Mouse (Mus musculus) MEL (cell line): ENCODE data around the gene Kank3. TPM values are rescaled to one million over a fixed set of nuclear protein-coding genes. Genes with fewer than 3 reads are reported as not detected.
A peak's percentile ranks its signal among the peaks of the same experiment; 100 is the strongest.

Source experiments
- DNase-seq: peaks from one replicate; pipeline ENCODE4 v3.0.0; 2011; ENCODE audit warnings: low read depth, low spot score
- H3K27ac ChIP-seq: 2 replicates; pipeline ENCODE4 v1.5.1; 2012; ENCODE audit warnings: low read depth, mild to moderate bottlenecking, control low read depth, low read length, moderate library complexity; ENCODE audit not compliant: control insufficient read depth
- H3K27me3 ChIP-seq, 2 experiments: fragments of 150-350 bp in 1 of 2; sonication (generic) in 1 of 2; 2 replicates each; pipeline ENCODE4 v1.6.1; 2012; ENCODE audit warnings: low read length in 2 of 2, mild to moderate bottlenecking in 2 of 2, improper control_type of control experiment in 1 of 2, moderate library complexity in 1 of 2; ENCODE audit not compliant: insufficient read depth in 2 of 2, control insufficient read depth in 1 of 2
- H3K36me3 ChIP-seq, 2 experiments: 2 replicates each; pipeline ENCODE4 v1.6.1; 2012 to 2014; ENCODE audit warnings: low read length in 2 of 2, improper control_type of control experiment in 1 of 2, inconsistent platforms in 1 of 2, mild to moderate bottlenecking in 1 of 2; ENCODE audit not compliant: insufficient read depth in 2 of 2, control insufficient read depth in 1 of 2
- H3K4me1 ChIP-seq, 2 experiments: fragments of 150-350 bp in 1 of 2; sonication (generic) in 1 of 2; 2 replicates each; pipeline ENCODE4 v1.6.1; 2012; ENCODE audit warnings: low read length in 2 of 2, improper control_type of control experiment in 1 of 2, mild to moderate bottlenecking in 1 of 2; ENCODE audit not compliant: insufficient read depth in 2 of 2, control insufficient read depth in 1 of 2
- H3K4me3 ChIP-seq, 2 experiments: fragments of 150-350 bp in 1 of 2; sonication (generic) in 1 of 2; 2 replicates each; pipeline ENCODE4 v1.5.1; 2012; ENCODE audit warnings: low read depth in 2 of 2, low read length in 2 of 2, mild to moderate bottlenecking in 2 of 2, moderate library complexity in 2 of 2, control low read depth in 1 of 2, improper control_type of control experiment in 1 of 2; ENCODE audit not compliant: control insufficient read depth in 1 of 2, insufficient read depth in 1 of 2
- H3K79me2 ChIP-seq: 2 replicates; pipeline ENCODE4 v1.6.1; 2012; ENCODE audit warnings: mild to moderate bottlenecking, low read length, moderate library complexity; ENCODE audit not compliant: control insufficient read depth, poor library complexity, insufficient read depth
- H3K9ac ChIP-seq: 2 replicates; pipeline ENCODE4 v1.6.1; 2012; ENCODE audit warnings: low read depth, mild to moderate bottlenecking, control low read depth, low read length, moderate library complexity; ENCODE audit not compliant: control insufficient read depth, poor library complexity, severe bottlenecking
- H3K9me3 ChIP-seq: fragments of 150-350 bp; sonication (generic); replicated peaks from 2 replicates; pipeline ENCODE4 v1.6.1; 2012; ENCODE audit warnings: mild to moderate bottlenecking, low read length, improper control_type of control experiment, moderate library complexity; ENCODE audit not compliant: insufficient read depth
- BHLHE40 ChIP-seq: IDR thresholded peaks from 2 replicates; pipeline ENCODE4 v1.6.1; 2012; ENCODE audit warnings: low read depth, mild to moderate bottlenecking, inconsistent platforms, low read length, improper control_type of control experiment, borderline replicate concordance
- CHD1 ChIP-seq: IDR thresholded peaks from 2 replicates; pipeline ENCODE4 v1.6.1; 2012; ENCODE audit warnings: low read depth, mild to moderate bottlenecking, inconsistent platforms, low read length, improper control_type of control experiment
- CHD2 ChIP-seq: IDR thresholded peaks from 2 replicates; pipeline ENCODE4 v1.6.1; 2011; ENCODE audit warnings: low read length, improper control_type of control experiment
- CTCF ChIP-seq, 3 experiments: IDR thresholded peaks in 2 of 3; conservative IDR thresholded peaks in 1 of 3; 2 replicates each; pipeline ENCODE4 v1.5.1; 2011 to 2012; ENCODE audit warnings: low read length in 3 of 3, low read depth in 2 of 3, mild to moderate bottlenecking in 2 of 3, improper control_type of control experiment in 1 of 3, inconsistent platforms in 1 of 3, mixed read lengths in 1 of 3, moderate library complexity in 1 of 3; ENCODE audit not compliant: control insufficient read depth in 1 of 3, insufficient read depth in 1 of 3, poor library complexity in 1 of 3, severe bottlenecking in 1 of 3
- E2F4 ChIP-seq: IDR thresholded peaks from 2 replicates; pipeline ENCODE4 v1.6.1; 2011; ENCODE audit warnings: low read depth, low read length, improper control_type of control experiment, borderline replicate concordance
- ELF1 ChIP-seq: IDR thresholded peaks from 2 replicates; pipeline ENCODE4 v1.6.1; 2014; ENCODE audit warnings: low read depth, mild to moderate bottlenecking, inconsistent platforms, low read length, improper control_type of control experiment, moderate library complexity
- ETS1 ChIP-seq: IDR thresholded peaks from 2 replicates; pipeline ENCODE4 v1.6.1; 2012; ENCODE audit warnings: low read depth, mild to moderate bottlenecking, inconsistent platforms, low read length, improper control_type of control experiment, moderate library complexity
- GABPA ChIP-seq: IDR thresholded peaks from 2 replicates; pipeline ENCODE4 v1.6.1; 2012; ENCODE audit warnings: low read depth, mild to moderate bottlenecking, inconsistent platforms, low read length, improper control_type of control experiment, moderate library complexity
- GATA1 ChIP-seq: IDR thresholded peaks from 2 replicates; pipeline ENCODE4 v1.6.1; 2011; ENCODE audit warnings: low read depth, low read length, improper control_type of control experiment
- HCFC1 ChIP-seq: IDR thresholded peaks from 2 replicates; pipeline ENCODE4 v1.6.1; 2012; ENCODE audit warnings: low read depth, mild to moderate bottlenecking, inconsistent platforms, low read length, improper control_type of control experiment, moderate library complexity
- KAT2A ChIP-seq: conservative IDR thresholded peaks from 2 replicates; pipeline ENCODE4 v1.6.1; 2012; ENCODE audit warnings: low read depth, low read length, improper control_type of control experiment, inconsistent platforms
- MAFK ChIP-seq: IDR thresholded peaks from 2 replicates; pipeline ENCODE4 v1.6.1; 2011; ENCODE audit warnings: low read depth, mild to moderate bottlenecking, low read length, improper control_type of control experiment, borderline replicate concordance
- MAX ChIP-seq: IDR thresholded peaks from 2 replicates; pipeline ENCODE4 v1.6.1; 2011; ENCODE audit warnings: low read length, improper control_type of control experiment
- MAZ ChIP-seq: IDR thresholded peaks from 2 replicates; pipeline ENCODE4 v1.6.1; 2012; ENCODE audit warnings: low read depth, mild to moderate bottlenecking, inconsistent platforms, low read length, improper control_type of control experiment
- MEF2A ChIP-seq: IDR thresholded peaks from 2 replicates; pipeline ENCODE4 v1.6.1; 2014; ENCODE audit warnings: low read depth, mild to moderate bottlenecking, inconsistent platforms, low read length, improper control_type of control experiment; ENCODE audit not compliant: poor library complexity, insufficient replicate concordance, severe bottlenecking; ENCODE audit errors: extremely low read depth
- MYB ChIP-seq: IDR thresholded peaks from 2 replicates; pipeline ENCODE4 v1.6.1; 2011; ENCODE audit warnings: mild to moderate bottlenecking, low read depth, low read length, improper control_type of control experiment
- MYC ChIP-seq: IDR thresholded peaks from 2 replicates; pipeline ENCODE4 v1.6.1; 2011; ENCODE audit warnings: low read depth, mild to moderate bottlenecking, low read length, improper control_type of control experiment, moderate library complexity
- NELFE ChIP-seq: IDR thresholded peaks from 2 replicates; pipeline ENCODE4 v1.6.1; 2011; ENCODE audit warnings: low read depth, low read length, improper control_type of control experiment
- NRF1 ChIP-seq: IDR thresholded peaks from 2 replicates; pipeline ENCODE4 v1.6.1; 2014; ENCODE audit warnings: low read depth, mild to moderate bottlenecking, inconsistent platforms, low read length, improper control_type of control experiment, moderate library complexity; ENCODE audit not compliant: poor library complexity, insufficient read depth, severe bottlenecking
- POLR2A ChIP-seq, 2 experiments: IDR thresholded peaks; 2 replicates each; pipeline ENCODE4 v1.6.1; 2011 to 2012; ENCODE audit warnings: low read length in 2 of 2, mild to moderate bottlenecking in 2 of 2, control low read depth in 1 of 2, improper control_type of control experiment in 1 of 2, low read depth in 1 of 2, moderate library complexity in 1 of 2; ENCODE audit not compliant: control insufficient read depth in 1 of 2, insufficient read depth in 1 of 2, poor library complexity in 1 of 2
- POLR2AphosphoS2 ChIP-seq: IDR thresholded peaks from 2 replicates; pipeline ENCODE4 v1.6.1; 2011; ENCODE audit warnings: low read length, improper control_type of control experiment
- POLR2AphosphoS5 ChIP-seq: IDR thresholded peaks from 2 replicates; pipeline ENCODE4 v1.6.1; 2012; ENCODE audit warnings: low read depth, borderline replicate concordance, mild to moderate bottlenecking, inconsistent platforms, low read length, moderate library complexity, mixed read lengths
- RAD21 ChIP-seq: IDR thresholded peaks from 2 replicates; pipeline ENCODE4 v1.6.1; 2011; ENCODE audit warnings: mild to moderate bottlenecking, low read depth, low read length, improper control_type of control experiment
- RCOR1 ChIP-seq: IDR thresholded peaks from 2 replicates; pipeline ENCODE4 v1.6.1; 2012; ENCODE audit warnings: low read depth, mild to moderate bottlenecking, inconsistent platforms, low read length, improper control_type of control experiment
- SIN3A ChIP-seq: IDR thresholded peaks from 2 replicates; pipeline ENCODE4 v1.6.1; 2012; ENCODE audit warnings: low read length, improper control_type of control experiment, inconsistent platforms
- SMC3 ChIP-seq: IDR thresholded peaks from 2 replicates; pipeline ENCODE4 v1.6.1; 2011; ENCODE audit warnings: low read depth, low read length, improper control_type of control experiment
- TAL1 ChIP-seq: IDR thresholded peaks from 2 replicates; pipeline ENCODE4 v1.6.1; 2012; ENCODE audit warnings: mild to moderate bottlenecking, inconsistent platforms, low read length, moderate library complexity, mixed read lengths
- TBP ChIP-seq: IDR thresholded peaks from 2 replicates; pipeline ENCODE4 v1.8.0; 2011; ENCODE audit warnings: low read depth, low read length, improper control_type of control experiment
- TCF12 ChIP-seq: IDR thresholded peaks from 2 replicates; pipeline ENCODE4 v1.6.1; 2014; ENCODE audit warnings: low read depth, mild to moderate bottlenecking, inconsistent platforms, low read length, improper control_type of control experiment, moderate library complexity
- UBTF ChIP-seq: IDR thresholded peaks from 2 replicates; pipeline ENCODE4 v1.6.1; 2012; ENCODE audit warnings: low read depth, mild to moderate bottlenecking, inconsistent platforms, low read length, improper control_type of control experiment, moderate library complexity, borderline replicate concordance; ENCODE audit not compliant: insufficient read depth
- USF1 ChIP-seq: IDR thresholded peaks from 2 replicates; pipeline ENCODE4 v1.6.1; 2014; ENCODE audit warnings: low read depth, mild to moderate bottlenecking, inconsistent platforms, low read length, improper control_type of control experiment, moderate library complexity
- USF2 ChIP-seq, 2 experiments: IDR thresholded peaks; 2 replicates each; pipeline ENCODE4 v1.6.1; 2011 to 2012; ENCODE audit warnings: improper control_type of control experiment in 2 of 2, low read length in 2 of 2, borderline replicate concordance in 1 of 2, inconsistent platforms in 1 of 2, low read depth in 1 of 2, mild to moderate bottlenecking in 1 of 2; ENCODE audit not compliant: insufficient read depth in 1 of 2
- ZC3H11A ChIP-seq: IDR thresholded peaks from 2 replicates; pipeline ENCODE4 v1.6.1; 2012; ENCODE audit warnings: low read depth, mild to moderate bottlenecking, inconsistent platforms, low read length, improper control_type of control experiment
- ZKSCAN1 ChIP-seq: IDR thresholded peaks from 2 replicates; pipeline ENCODE4 v1.6.1; 2012; ENCODE audit warnings: low read depth, mild to moderate bottlenecking, inconsistent platforms, low read length, improper control_type of control experiment, moderate library complexity
- ZMIZ1 ChIP-seq: IDR thresholded peaks from 2 replicates; pipeline ENCODE4 v1.6.1; 2012; ENCODE audit warnings: low read depth, mild to moderate bottlenecking, inconsistent platforms, low read length, improper control_type of control experiment, moderate library complexity
- ZNF384 ChIP-seq: IDR thresholded peaks from 2 replicates; pipeline ENCODE4 v1.6.1; 2012; ENCODE audit warnings: low read depth, mild to moderate bottlenecking, inconsistent platforms, low read length, improper control_type of control experiment
- polyA plus RNA-seq, 2 experiments: library from polyadenylated mRNA; stranded (reverse) in 1 of 2; unstranded in 1 of 2; fragments of >175 nt in 1 of 2; fragments of >200 nt in 1 of 2; gene quantifications; 2 replicates each; pipeline versions ENCODE4 v1.2.1 to v1.2.4; 2012; ENCODE audit warnings: low replicate concordance in 2 of 2, low read depth in 1 of 2; ENCODE audit not compliant: insufficient read length in 2 of 2, insufficient read depth in 1 of 2, missing spikeins in 1 of 2
- total RNA-seq: library from RNA; depleted of rRNA; stranded (reverse); fragments of 300-350 nt; gene quantifications from 2 replicates; pipeline ENCODE4 v1.2.3, GENCODE M21; 2012

The Kank3 gene
- total and polyA plus RNA-seq, 3 experiments = 5.2 to 5.5 TPM; not detected in 1

DNA sequence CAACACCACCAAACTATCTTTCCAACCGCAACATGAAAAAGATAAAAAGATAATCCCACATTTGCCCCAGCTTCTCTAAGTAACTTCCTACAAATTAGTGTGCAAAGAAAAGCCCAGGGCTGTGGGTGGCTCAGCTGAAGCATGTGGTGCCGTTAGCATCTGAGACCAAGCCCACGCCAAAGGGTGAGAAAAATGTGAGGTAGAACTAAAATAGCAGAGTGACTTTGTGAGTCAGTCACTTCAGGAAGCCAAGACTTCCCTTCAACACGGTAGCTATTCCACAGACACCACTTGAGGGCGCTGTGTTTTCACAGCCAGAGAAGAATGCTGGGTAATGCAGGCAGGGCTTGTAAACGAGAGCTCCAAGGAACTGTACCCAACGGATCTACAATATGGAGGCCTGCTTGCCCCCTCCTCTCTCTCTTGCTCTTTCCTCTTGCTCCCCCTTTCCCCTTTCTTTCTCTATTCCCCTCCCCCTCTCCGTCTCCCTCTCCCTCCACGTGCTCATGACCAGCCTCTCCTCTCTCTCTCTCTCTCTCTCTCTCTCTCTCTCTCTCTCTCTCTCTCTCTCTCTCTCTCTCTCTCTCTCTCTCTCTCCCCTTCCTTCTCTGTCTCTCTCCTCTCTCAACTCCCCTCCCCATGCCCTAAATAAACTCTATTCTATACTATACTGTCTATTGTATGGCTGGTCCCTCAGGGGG, 55.2 kb downstream of the Kank3 start:
- Histone ChIP-seq H3K4me3 (peak overlapping the region; percentile 12 to 58), H3K9ac (peak overlapping the region; percentile 75), H3K27ac (peak overlapping the region; percentile 94)
- TF ChIP-seq POLR2A (IDR thresholded peaks at IDR 0.05; ENCODE audit: control insufficient read depth in 1 of 2, insufficient read depth in 1 of 2, low read depth in 1 of 2, low read length in 2 of 2, poor library complexity in 1 of 2) = peak in 1 of 2 experiments; percentile 64; a peak in 2 of 4 replicates
- peak; percentile 66 for TF ChIP-seq TBP
- 0 out of 2 replicates have a peak, but pooled peaks have one; percentile 51 for TF ChIP-seq MYB
- TF ChIP-seq POLR2AphosphoS2 = no peak
- no peak for TF ChIP-seq KAT2A
- TF ChIP-seq POLR2AphosphoS5 = no peak
- TF ChIP-seq GATA1 = peak; percentile 75
- TF ChIP-seq RCOR1 = no peak
- TF ChIP-seq USF1 = no peak
- TF ChIP-seq CHD1 = no peak
- no peak; the same call in 1 of the 2 replicates for TF ChIP-seq NELFE
- TF ChIP-seq MAX = peak; percentile 51; the same call in 1 of the 2 replicates
- peak; percentile 17; the same call in 1 of the 2 replicates for TF ChIP-seq BHLHE40
- TF ChIP-seq TCF12 = no peak; the same call in 1 of the 2 replicates
- no peak for TF ChIP-seq MEF2A
- TF ChIP-seq ZKSCAN1 = no peak
- peak; percentile 65 to 85 (median 78) for TF ChIP-seq CTCF (IDR thresholded peaks at IDR 0.05 in 2 of 3, conservative IDR thresholded peaks at IDR 0.05 in 1 of 3; ENCODE audit: control insufficient read depth in 1 of 3, insufficient read depth in 1 of 3, low read depth in 2 of 3, low read length in 3 of 3, poor library complexity in 1 of 3, severe bottlenecking in 1 of 3)
- no peak for TF ChIP-seq CHD2
- no peak for TF ChIP-seq E2F4
- no peak for TF ChIP-seq ZC3H11A
- no peak for TF ChIP-seq TAL1
- no peak for TF ChIP-seq GABPA
- TF ChIP-seq NRF1 = no peak
- TF ChIP-seq MYC = peak; percentile 87
- peak; percentile 51 for TF ChIP-seq MAZ
- no peak for TF ChIP-seq MAFK
- TF ChIP-seq SIN3A = peak; percentile 53
- no peak for TF ChIP-seq ELF1
- peak; percentile 51 for TF ChIP-seq SMC3
- no peak for TF ChIP-seq ZMIZ1
- TF ChIP-seq ZNF384 = peak; percentile 4; the same call in 1 of the 2 replicates
- TF ChIP-seq HCFC1 = peak; percentile 73
- TF ChIP-seq RAD21 = peak; percentile 9
- no peak for TF ChIP-seq USF2 (IDR thresholded peaks at IDR 0.05; ENCODE audit: borderline replicate concordance in 1 of 2, insufficient read depth in 1 of 2, low read depth in 1 of 2, low read length in 2 of 2)
- peak; percentile 56 for TF ChIP-seq ETS1
- TF ChIP-seq UBTF = no peak

More for the DNA sequence above, 55.2 kb downstream of the Kank3 start:
- Histone ChIP-seq H3K9me3 (no peaks in the 10 kb centered on the region), H3K4me1 (peaks cover 0 to 8% of the 10 kb centered on the region in 2 experiments; a peak in 1 of 4 replicates), H3K36me3 (peaks cover 0 to 2% of the 10 kb centered on the region in 2 experiments; a peak in 2 of 4 replicates), H3K27me3 (no peaks in the 10 kb centered on the region), H3K79me2 (no peaks in the 10 kb centered on the region)
- DNase-seq = peak; percentile 94
